18 mouse cellular contexts compared by ENCODE assay signal in the genomic region with DNA sequence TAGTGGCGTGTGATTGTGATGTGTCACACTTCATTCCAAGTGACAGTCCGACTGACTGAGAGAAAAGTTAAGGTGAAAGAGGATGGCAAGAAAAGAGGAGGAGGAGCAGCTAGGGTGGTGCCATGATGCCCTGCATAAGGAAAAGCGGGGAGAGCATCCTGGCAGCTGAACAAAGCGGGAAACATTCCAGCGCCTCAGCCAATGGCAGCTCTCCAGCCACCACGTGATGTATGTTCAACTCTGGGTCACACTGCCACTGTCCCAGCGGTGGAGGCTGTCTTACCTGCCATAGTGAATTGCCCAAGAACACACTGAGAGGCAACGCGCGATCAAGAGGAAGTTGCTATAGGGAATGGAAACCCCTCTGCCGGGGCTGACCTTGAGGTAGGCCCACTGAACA.
"Had no signal": no experiment of that assay in that cellular context is flagged by ENCODE, and none has a peak within 500 bp of the region (broad histone marks: within the 10 kb centered on the region; RNA-seq: fewer than 3 reads in every experiment).

No protein-coding gene starts in this region.

- H3K9ac ChIP-seq: intestine, embryonic 15.5 days; kidney, embryonic 15.5 days; liver, embryonic 12.5 days; liver, embryonic 15.5 days; midbrain, embryonic 12.5 days; midbrain, embryonic 15.5 days; stomach, embryonic 15.5 days had no signal

- H3K27me3 ChIP-seq: midbrain, embryonic 15.5 days had no signal

- H3K4me3 ChIP-seq: intestine, embryonic 15.5 days; kidney, embryonic 15.5 days; left cerebral cortex, adult 2 months; liver, embryonic 12.5 days; liver, embryonic 15.5 days; midbrain, embryonic 12.5 days; midbrain, embryonic 15.5 days; stomach, embryonic 15.5 days had no signal

- H3K27ac ChIP-seq: intestine, embryonic 15.5 days; kidney, embryonic 15.5 days; left cerebral cortex, adult 2 months; liver, embryonic 12.5 days; liver, embryonic 15.5 days; midbrain, embryonic 12.5 days; midbrain, embryonic 15.5 days; stomach, embryonic 15.5 days had no signal

- H3K4me1 ChIP-seq: liver, embryonic 12.5 days; liver, embryonic 15.5 days had no signal

- ATAC-seq: intestine, embryonic 15.5 days; liver, embryonic 12.5 days; midbrain, embryonic 15.5 days had no signal

- H3K4me2 ChIP-seq: intestine, embryonic 15.5 days; kidney, embryonic 15.5 days; liver, embryonic 12.5 days; liver, embryonic 15.5 days; midbrain, embryonic 12.5 days; midbrain, embryonic 15.5 days; stomach, embryonic 15.5 days had no signal

- DNase-seq: kidney, adult 11 months; kidney, adult 8-10 months; kidney, postnatal 10 days; kidney, postnatal 36 days; layer of hippocampus, postnatal 36 days; lung, adult 18-20 months; lung, postnatal 4 days; right cerebral cortex, postnatal 25 days; spleen, adult 18-20 months; thymus, postnatal 25 days had no signal

- H3K36me3 ChIP-seq: intestine, embryonic 15.5 days; liver, embryonic 12.5 days; liver, embryonic 15.5 days had no signal

- H3K9me3 ChIP-seq: intestine, embryonic 15.5 days; kidney, embryonic 15.5 days; liver, embryonic 12.5 days; liver, embryonic 15.5 days; midbrain, embryonic 12.5 days; midbrain, embryonic 15.5 days; stomach, embryonic 15.5 days had no signal
